Mouse (Mus musculus) kidney, adult 2 months (tissue): Measurements from ENCODE around the gene Snx32.

Experiments
- CTCF ChIP-seq: fragments of 200-500 bp; conservative IDR thresholded peaks from 2 replicates; pipeline ENCODE4 v1.5.1; 2011; ENCODE audit warnings: low read depth, mild to moderate bottlenecking, control low read depth, low read length, moderate library complexity, mixed read lengths; ENCODE audit not compliant: insufficient read depth, insufficient read length
- POLR2A ChIP-seq: fragments of 200-500 bp; IDR thresholded peaks from one replicate; pipeline ENCODE4 v1.6.1; 2011; ENCODE audit warnings: low read depth, low read length, control low read depth

DNA sequence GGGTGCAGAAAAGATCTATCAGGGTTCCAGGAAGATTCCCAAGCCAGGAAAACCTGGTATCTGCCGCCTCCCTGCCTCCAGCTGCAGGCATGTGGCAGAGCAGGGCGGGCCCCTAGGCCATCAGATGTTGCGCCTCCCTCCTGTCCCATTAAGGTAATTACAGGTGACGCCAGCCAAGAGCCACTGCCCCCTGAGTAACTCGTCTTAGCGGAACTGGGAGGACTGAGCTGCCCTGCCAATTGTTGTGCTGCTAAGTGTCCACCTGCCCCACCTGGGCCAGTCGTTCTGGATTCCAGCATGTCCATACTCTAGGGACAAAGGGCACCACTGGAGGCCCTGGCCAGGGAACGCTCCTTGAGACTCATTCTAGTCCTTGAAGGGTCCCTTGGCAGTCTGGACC lies 43.5 kb upstream of the Snx32 start:
- TF ChIP-seq CTCF (no peak), POLR2A (no peak)
